In genomic region chr14:11618140-11618705, GRCm38 (mm10) we compare ENCODE assay signal across 10 mouse cellular contexts.
DNase-seq lines count a peak whose midpoint lies in the region; ATAC-seq and TF ChIP-seq lines count a peak whose summit lies in the region.
"Had no signal": no experiment of that assay in that cellular context is flagged by ENCODE, and none has a peak within 500 bp of the region (broad histone marks: within the 10 kb centered on the region; RNA-seq: fewer than 3 reads in every experiment).

No protein-coding gene starts in this region.

- H3K9ac ChIP-seq in forebrain, embryonic 13.5 days = no peak overlapping the region
- H3K9ac ChIP-seq in forebrain, embryonic 15.5 days (replicated peaks) = no peak overlapping the region
- no peak overlapping the region for H3K9ac ChIP-seq in lung, embryonic 15.5 days
- no peak overlapping the region for H3K9ac ChIP-seq in hindbrain, embryonic 12.5 days

- H3K4me2 ChIP-seq in forebrain, embryonic 13.5 days = no peak overlapping the region
- H3K4me2 ChIP-seq in forebrain, embryonic 15.5 days (replicated peaks) = no peak overlapping the region
- H3K4me2 ChIP-seq in lung, embryonic 15.5 days = no peak overlapping the region
- H3K4me2 ChIP-seq in hindbrain, embryonic 12.5 days (replicated peaks) = no peak overlapping the region

- WGBS in forebrain, embryonic 13.5 days = 79% methylated on average over 6 of the region's 6 CpGs
- WGBS in forebrain, embryonic 15.5 days = 77% methylated on average over 6 of the region's 6 CpGs
- WGBS in lung, embryonic 15.5 days = 64% methylated on average over 6 of the region's 6 CpGs
- 62% methylated on average over 6 of the region's 6 CpGs for WGBS in lung, adult 2 months
- 68% methylated on average over 6 of the region's 6 CpGs for WGBS in hindbrain, embryonic 12.5 days
- WGBS in thymus, adult 2 months = 93% methylated on average over 6 of the region's 6 CpGs

- H3K27ac ChIP-seq in forebrain, embryonic 13.5 days = no peak overlapping the region
- H3K27ac ChIP-seq in forebrain, embryonic 15.5 days (replicated peaks) = no peak overlapping the region
- no peak overlapping the region for H3K27ac ChIP-seq in lung, embryonic 15.5 days
- no peak overlapping the region for H3K27ac ChIP-seq in hindbrain, embryonic 12.5 days
- H3K27ac ChIP-seq in thymus, adult 2 months (ENCODE audit: control insufficient read depth, insufficient read depth, low read length) = no peak overlapping the region
- H3K27ac ChIP-seq: left cerebral cortex, adult 2 months had no signal

- no peaks in the 10 kb centered on the region for H3K9me3 ChIP-seq in forebrain, embryonic 13.5 days (replicated peaks)
- no peaks in the 10 kb centered on the region for H3K9me3 ChIP-seq in forebrain, embryonic 15.5 days
- H3K9me3 ChIP-seq in lung, embryonic 15.5 days = no peaks in the 10 kb centered on the region
- H3K9me3 ChIP-seq in hindbrain, embryonic 12.5 days (replicated peaks) = no peaks in the 10 kb centered on the region

- no peaks in the 10 kb centered on the region for H3K27me3 ChIP-seq in forebrain, embryonic 13.5 days
- H3K27me3 ChIP-seq in forebrain, embryonic 15.5 days = no peaks in the 10 kb centered on the region
- H3K27me3 ChIP-seq in lung, embryonic 15.5 days = peaks cover 5% of the 10 kb centered on the region; the same call in 1 of the 2 replicates
- no peaks in the 10 kb centered on the region for H3K27me3 ChIP-seq in hindbrain, embryonic 12.5 days
- no peaks in the 10 kb centered on the region for H3K27me3 ChIP-seq in thymus, adult 2 months (ENCODE audit: control insufficient read depth, insufficient read depth, low read length)

- DNase-seq in lung, adult 2 months = no peak
- peak; percentile 19 for DNase-seq in MN1 (ENCODE audit: low spot score)
- DNase-seq in right cerebral cortex, postnatal 36 days (ENCODE audit: low spot score in 2 of 2) = no peak
- no peak for DNase-seq in thymus, adult 2 months

- no peak for TF ChIP-seq CTCF in lung, adult 2 months (IDR thresholded peaks at IDR 0.05; ENCODE audit: insufficient read depth, low read length)
- no peak for TF ChIP-seq CTCF in thymus, adult 2 months (IDR thresholded peaks at IDR 0.05; ENCODE audit: borderline replicate concordance, control insufficient read depth, extremely low read depth, insufficient read depth, low read length, poor library complexity)

- 0 out of 2 replicates have a peak, but pooled peaks have one; percentile 25 for ATAC-seq in forebrain, embryonic 13.5 days
- no peak for ATAC-seq in forebrain, embryonic 15.5 days (replicated peaks)
- ATAC-seq in lung, embryonic 15.5 days (ENCODE audit: borderline replicate concordance, extremely low read depth, low FRiP score, low TSS enrichment) = peak; percentile 17; the same call in 1 of the 2 replicates
- ATAC-seq in hindbrain, embryonic 12.5 days (ENCODE audit: low FRiP score) = 0 out of 2 replicates have a peak, but pooled peaks have one; percentile 12
- ATAC-seq: CD4-positive, CD25-positive, alpha-beta regulatory T cell, adult 4 months had no signal

- TF ChIP-seq POLR2A in lung, adult 2 months (IDR thresholded peaks at IDR 0.05; ENCODE audit: borderline replicate concordance, extremely low read depth, low read depth, low read length) = no peak
- TF ChIP-seq POLR2A in thymus, adult 2 months (IDR thresholded peaks at IDR 0.05; ENCODE audit: control insufficient read depth, extremely low read depth, insufficient read depth, low read length, poor library complexity) = no peak

- no peaks in the 10 kb centered on the region for H3K36me3 ChIP-seq in forebrain, embryonic 13.5 days (ENCODE audit: poor library complexity, severe bottlenecking)
- H3K36me3 ChIP-seq in forebrain, embryonic 15.5 days = no peaks in the 10 kb centered on the region
- no peaks in the 10 kb centered on the region for H3K36me3 ChIP-seq in lung, embryonic 15.5 days
- no peaks in the 10 kb centered on the region for H3K36me3 ChIP-seq in hindbrain, embryonic 12.5 days
- no peaks in the 10 kb centered on the region for H3K36me3 ChIP-seq in thymus, adult 2 months (ENCODE audit: control insufficient read depth, insufficient read depth, low read length)

- H3K4me3 ChIP-seq in forebrain, embryonic 13.5 days = no peak overlapping the region
- no peak overlapping the region for H3K4me3 ChIP-seq in forebrain, embryonic 15.5 days
- no peak overlapping the region for H3K4me3 ChIP-seq in lung, embryonic 15.5 days
- no peak overlapping the region for H3K4me3 ChIP-seq in lung, adult 2 months (replicated peaks; ENCODE audit: extremely low read depth, low read depth, low read length)
- no peak overlapping the region for H3K4me3 ChIP-seq in hindbrain, embryonic 12.5 days
- H3K4me3 ChIP-seq in thymus, adult 2 months (ENCODE audit: control insufficient read depth, insufficient read depth, low read length) = no peak overlapping the region
- H3K4me3 ChIP-seq: left cerebral cortex, adult 2 months had no signal

- H3K4me1 ChIP-seq in forebrain, embryonic 13.5 days = peaks cover 17% of the 10 kb centered on the region
- H3K4me1 ChIP-seq in forebrain, embryonic 15.5 days = peaks cover 11% of the 10 kb centered on the region
- H3K4me1 ChIP-seq in lung, embryonic 15.5 days = peaks cover 33% of the 10 kb centered on the region
- peaks cover 24% of the 10 kb centered on the region for H3K4me1 ChIP-seq in lung, adult 2 months (ENCODE audit: control insufficient read depth, insufficient read depth, low read length)
- H3K4me1 ChIP-seq in hindbrain, embryonic 12.5 days = peaks cover 28% of the 10 kb centered on the region
- H3K4me1 ChIP-seq in thymus, adult 2 months (replicated peaks; ENCODE audit: control insufficient read depth, insufficient read depth, low read length) = no peaks in the 10 kb centered on the region
